Mouse (Mus musculus): Measurements from ENCODE around the gene Foxs1. TPM values are rescaled to one million over a fixed set of nuclear protein-coding genes. Genes with fewer than 3 reads are reported as not detected.

The Foxs1 gene
- polyA plus RNA-seq, 1 experiment, result not detected

GRCm38 (mm10) chr2:152923621-152924020, 9.4 kb downstream of the Foxs1 start:
- Histone ChIP-seq H3K9me3 (ENCODE audit: control insufficient read depth, low read length) (no peaks in the 10 kb centered on the region), H3K36me3 (ENCODE audit: control insufficient read depth) (no peaks in the 10 kb centered on the region)

GRCm38 (mm10) chr2:152922376-152922775, 10.6 kb downstream of the Foxs1 start:
- TF ChIP-seq GATA1 (IDR thresholded peaks at IDR 0.05; ENCODE audit: low read length), result no peak
- no peak for TF ChIP-seq TAL1 (IDR thresholded peaks at IDR 0.05; ENCODE audit: low read length)
- H3K9me3 ChIP-seq (ENCODE audit: control insufficient read depth, low read length), result no peaks in the 10 kb centered on the region
- H3K4me1 ChIP-seq (ENCODE audit: control insufficient read depth), result peaks cover 3% of the 10 kb centered on the region; the same call in 1 of the 2 replicates
- H3K4me3 ChIP-seq (replicated peaks), result no peak overlapping the region
- H3K36me3 ChIP-seq (ENCODE audit: control insufficient read depth), result no peaks in the 10 kb centered on the region
- H3K27me3 ChIP-seq (ENCODE audit: control insufficient read depth), result peaks cover 2% of the 10 kb centered on the region; the same call in 1 of the 2 replicates

More at GRCm38 (mm10) chr2:152923621-152924020, 9.4 kb downstream of the Foxs1 start:
- H3K27me3 ChIP-seq (ENCODE audit: control insufficient read depth), result 0 out of 2 replicates have a peak, but pooled peaks cover 2% of the 10 kb centered on the region
- no peak overlapping the region for H3K4me3 ChIP-seq (replicated peaks)
- TF ChIP-seq GATA1 (IDR thresholded peaks at IDR 0.05; ENCODE audit: low read length), result no peak
- no peak for TF ChIP-seq TAL1 (IDR thresholded peaks at IDR 0.05; ENCODE audit: low read length)
- peaks cover 2% of the 10 kb centered on the region; the same call in 1 of the 2 replicates for H3K4me1 ChIP-seq (ENCODE audit: control insufficient read depth)

- TF ChIP-seq GATA1 (IDR thresholded peaks at IDR 0.05; ENCODE audit: low read length) (no peak), TAL1 (IDR thresholded peaks at IDR 0.05; ENCODE audit: low read length) (no peak)
- Histone ChIP-seq H3K9me3 (ENCODE audit: control insufficient read depth, low read length) (no peaks in the 10 kb centered on the region), H3K27me3 (ENCODE audit: control insufficient read depth) (peaks cover 21% of the 10 kb centered on the region), H3K4me3 (replicated peaks) (no peak overlapping the region), H3K36me3 (ENCODE audit: control insufficient read depth) (no peaks in the 10 kb centered on the region), H3K4me1 (ENCODE audit: control insufficient read depth) (peaks cover 14% of the 10 kb centered on the region)
These were observed 15.3 kb downstream of the Foxs1 start for GRCm38 (mm10) chr2:152917671-152918070.

- H3K36me3 ChIP-seq (ENCODE audit: control insufficient read depth), result no peaks in the 10 kb centered on the region
- H3K4me3 ChIP-seq (replicated peaks), result no peak overlapping the region
- peaks cover 14% of the 10 kb centered on the region for H3K4me1 ChIP-seq (ENCODE audit: control insufficient read depth)
- H3K9me3 ChIP-seq (ENCODE audit: control insufficient read depth, low read length), result no peaks in the 10 kb centered on the region
- H3K27me3 ChIP-seq (ENCODE audit: control insufficient read depth), result peaks cover 37% of the 10 kb centered on the region
- TF ChIP-seq TAL1 (IDR thresholded peaks at IDR 0.05; ENCODE audit: low read length) (no peak), GATA1 (IDR thresholded peaks at IDR 0.05; ENCODE audit: low read length) (no peak)
These were observed 16.9 kb downstream of the Foxs1 start for GRCm38 (mm10) chr2:152916111-152916510.

- peaks cover 43% of the 10 kb centered on the region for H3K27me3 ChIP-seq (ENCODE audit: control insufficient read depth)
- H3K4me1 ChIP-seq (ENCODE audit: control insufficient read depth), result peaks cover 14% of the 10 kb centered on the region
- no peaks in the 10 kb centered on the region for H3K36me3 ChIP-seq (ENCODE audit: control insufficient read depth)
- H3K9me3 ChIP-seq (ENCODE audit: control insufficient read depth, low read length), result no peaks in the 10 kb centered on the region
- TF ChIP-seq GATA1 (IDR thresholded peaks at IDR 0.05; ENCODE audit: low read length) (no peak), TAL1 (IDR thresholded peaks at IDR 0.05; ENCODE audit: low read length) (no peak)
- H3K4me3 ChIP-seq (replicated peaks), result no peak overlapping the region
These were observed 17.6 kb downstream of the Foxs1 start for GRCm38 (mm10) chr2:152915453-152915852.

- H3K36me3 ChIP-seq (ENCODE audit: control insufficient read depth), result no peaks in the 10 kb centered on the region
- no peaks in the 10 kb centered on the region for H3K9me3 ChIP-seq (ENCODE audit: control insufficient read depth, low read length)
- TF ChIP-seq TAL1 (IDR thresholded peaks at IDR 0.05; ENCODE audit: low read length) (no peak), GATA1 (IDR thresholded peaks at IDR 0.05; ENCODE audit: low read length) (no peak)
- peaks cover 14% of the 10 kb centered on the region for H3K4me1 ChIP-seq (ENCODE audit: control insufficient read depth)
- no peak overlapping the region for H3K4me3 ChIP-seq (replicated peaks)
- peaks cover 49% of the 10 kb centered on the region for H3K27me3 ChIP-seq (ENCODE audit: control insufficient read depth)
These were observed 18.5 kb downstream of the Foxs1 start for GRCm38 (mm10) chr2:152914310-152915120.

GRCm38 (mm10) chr2:152913471-152913870, 19.5 kb downstream of the Foxs1 start:
- TF ChIP-seq TAL1 (IDR thresholded peaks at IDR 0.05; ENCODE audit: low read length) (no peak), GATA1 (IDR thresholded peaks at IDR 0.05; ENCODE audit: low read length) (no peak)
- Histone ChIP-seq H3K9me3 (ENCODE audit: control insufficient read depth, low read length) (no peaks in the 10 kb centered on the region), H3K4me3 (replicated peaks) (no peak overlapping the region), H3K27me3 (ENCODE audit: control insufficient read depth) (peaks cover 50% of the 10 kb centered on the region), H3K4me1 (ENCODE audit: control insufficient read depth) (peaks cover 11% of the 10 kb centered on the region), H3K36me3 (ENCODE audit: control insufficient read depth) (no peaks in the 10 kb centered on the region)

GRCm38 (mm10) chr2:152911432-152911831, 21.6 kb downstream of the Foxs1 start:
- peaks cover 11% of the 10 kb centered on the region for H3K4me1 ChIP-seq (ENCODE audit: control insufficient read depth)
- no peaks in the 10 kb centered on the region for H3K36me3 ChIP-seq (ENCODE audit: control insufficient read depth)
- H3K4me3 ChIP-seq (replicated peaks), result no peak overlapping the region
- no peaks in the 10 kb centered on the region for H3K9me3 ChIP-seq (ENCODE audit: control insufficient read depth, low read length)
- TF ChIP-seq TAL1 (IDR thresholded peaks at IDR 0.05; ENCODE audit: low read length) (no peak), GATA1 (IDR thresholded peaks at IDR 0.05; ENCODE audit: low read length) (no peak)
- H3K27me3 ChIP-seq (ENCODE audit: control insufficient read depth), result peaks cover 46% of the 10 kb centered on the region

- Histone ChIP-seq H3K4me3 (replicated peaks) (no peak within 1 kb of the TSS), H3K4me1 (ENCODE audit: control insufficient read depth) (peaks cover 11% of the 10 kb centered on the region), H3K9me3 (ENCODE audit: control insufficient read depth, low read length) (no peaks in the 10 kb centered on the region), H3K27me3 (ENCODE audit: control insufficient read depth) (peaks cover 46% of the 10 kb centered on the region), H3K36me3 (ENCODE audit: control insufficient read depth) (no peaks in the 10 kb centered on the region)
- TF ChIP-seq GATA1 (IDR thresholded peaks at IDR 0.05; ENCODE audit: low read length) (no peak), TAL1 (IDR thresholded peaks at IDR 0.05; ENCODE audit: low read length) (no peak)
These were observed 22.0 kb downstream of the Foxs1 start, which contains the start of gene Mylk2 for GRCm38 (mm10) chr2:152911031-152911430. Gene Mylk2 (plus strand): TSS chr2:152911352.
